Mouse (Mus musculus): ENCODE results near the gene Camkk2. TPM values are rescaled to one million over a fixed set of nuclear protein-coding genes. Genes with fewer than 3 reads are reported as not detected.

The Camkk2 gene
- polyA plus RNA-seq, 1 experiment from 2014 or later, result 27.1 TPM

DNA sequence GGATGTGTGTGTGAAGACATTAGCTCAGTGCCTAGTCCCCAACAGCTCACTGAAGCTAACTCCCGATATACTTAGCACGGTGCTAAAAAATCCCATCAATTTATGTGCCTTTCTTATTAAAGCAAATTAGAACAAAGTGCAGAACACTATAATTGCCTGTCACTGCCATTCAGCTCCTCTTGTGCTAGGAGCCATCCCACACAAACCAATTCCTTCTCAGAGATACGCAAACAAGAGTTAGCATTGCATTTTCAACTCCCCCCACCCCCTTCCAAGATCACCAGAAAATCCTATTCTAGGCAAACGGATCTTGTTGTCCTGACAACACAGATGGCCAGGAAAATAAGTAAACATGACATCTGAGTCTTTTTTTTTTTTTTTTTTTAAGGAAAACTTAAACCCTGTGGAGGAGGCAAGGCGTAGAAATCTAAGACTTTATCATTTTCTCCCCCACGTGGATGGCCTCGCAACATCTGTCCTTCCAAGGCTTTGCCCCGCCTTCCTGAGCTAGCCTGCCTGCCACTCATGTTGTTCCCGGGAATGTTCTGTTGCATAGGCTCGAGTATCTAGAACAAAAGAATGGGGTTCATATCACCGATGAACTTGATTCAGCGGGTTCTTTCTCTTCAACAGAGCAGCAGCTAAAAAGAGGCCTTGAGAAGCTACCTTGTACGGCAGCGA lies 4.7 kb upstream of the Camkk2 start:
- no peak for DNase-seq (ENCODE audit: low spot score)

DNA sequence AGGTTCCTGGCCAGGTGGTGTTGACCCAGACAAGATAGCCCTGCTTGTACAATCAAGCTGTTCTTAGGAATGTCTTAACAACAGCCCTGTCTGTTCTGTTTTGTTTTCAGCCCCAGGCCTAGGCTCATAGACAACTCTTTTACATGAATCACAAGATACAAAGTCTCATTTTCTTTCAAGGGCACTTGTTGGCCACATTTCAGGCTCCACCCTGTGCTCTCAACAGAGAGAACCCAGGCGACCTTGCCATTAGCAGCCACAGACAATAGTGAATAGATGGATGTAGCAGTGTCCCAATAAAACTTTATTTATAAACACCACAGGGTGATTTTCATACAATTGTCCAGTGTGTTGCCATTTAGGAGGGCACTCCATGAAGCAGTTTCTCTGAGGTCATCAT lies 2.9 kb upstream of the Camkk2 start:
- no peak for DNase-seq (ENCODE audit: low spot score)

DNA sequence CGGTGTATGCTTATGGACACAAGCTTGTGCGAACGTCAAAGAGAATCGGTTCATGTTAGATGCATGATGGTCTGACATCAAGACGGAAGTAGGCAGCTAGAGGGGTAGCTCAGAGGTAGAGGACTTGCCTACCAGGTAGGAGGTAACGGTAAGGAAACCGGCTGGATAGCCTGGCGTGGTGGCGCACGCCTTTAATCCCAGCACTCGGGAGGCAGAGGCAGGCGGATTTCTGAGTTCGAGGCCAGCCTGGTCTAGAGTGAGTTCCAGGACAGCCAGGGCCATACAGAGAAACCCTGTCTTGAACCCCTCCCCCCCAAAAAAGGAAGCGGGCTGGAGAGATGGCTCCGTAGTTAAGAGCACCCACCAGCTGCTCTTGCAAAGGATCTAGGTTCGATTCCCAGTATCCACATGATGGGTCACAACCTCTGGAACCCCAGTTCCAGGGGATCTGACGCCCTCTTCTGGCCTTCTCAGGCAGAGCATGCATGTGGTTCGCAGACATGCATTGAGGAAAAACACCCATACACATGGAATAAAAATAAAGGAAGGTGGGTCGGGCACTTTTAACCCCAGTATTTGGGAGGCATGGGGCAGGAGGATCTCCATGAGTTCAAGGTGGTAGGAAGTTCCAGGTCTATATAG lies 1.7 kb upstream of the Camkk2 start:
- no peak for DNase-seq (ENCODE audit: low spot score)

DNA sequence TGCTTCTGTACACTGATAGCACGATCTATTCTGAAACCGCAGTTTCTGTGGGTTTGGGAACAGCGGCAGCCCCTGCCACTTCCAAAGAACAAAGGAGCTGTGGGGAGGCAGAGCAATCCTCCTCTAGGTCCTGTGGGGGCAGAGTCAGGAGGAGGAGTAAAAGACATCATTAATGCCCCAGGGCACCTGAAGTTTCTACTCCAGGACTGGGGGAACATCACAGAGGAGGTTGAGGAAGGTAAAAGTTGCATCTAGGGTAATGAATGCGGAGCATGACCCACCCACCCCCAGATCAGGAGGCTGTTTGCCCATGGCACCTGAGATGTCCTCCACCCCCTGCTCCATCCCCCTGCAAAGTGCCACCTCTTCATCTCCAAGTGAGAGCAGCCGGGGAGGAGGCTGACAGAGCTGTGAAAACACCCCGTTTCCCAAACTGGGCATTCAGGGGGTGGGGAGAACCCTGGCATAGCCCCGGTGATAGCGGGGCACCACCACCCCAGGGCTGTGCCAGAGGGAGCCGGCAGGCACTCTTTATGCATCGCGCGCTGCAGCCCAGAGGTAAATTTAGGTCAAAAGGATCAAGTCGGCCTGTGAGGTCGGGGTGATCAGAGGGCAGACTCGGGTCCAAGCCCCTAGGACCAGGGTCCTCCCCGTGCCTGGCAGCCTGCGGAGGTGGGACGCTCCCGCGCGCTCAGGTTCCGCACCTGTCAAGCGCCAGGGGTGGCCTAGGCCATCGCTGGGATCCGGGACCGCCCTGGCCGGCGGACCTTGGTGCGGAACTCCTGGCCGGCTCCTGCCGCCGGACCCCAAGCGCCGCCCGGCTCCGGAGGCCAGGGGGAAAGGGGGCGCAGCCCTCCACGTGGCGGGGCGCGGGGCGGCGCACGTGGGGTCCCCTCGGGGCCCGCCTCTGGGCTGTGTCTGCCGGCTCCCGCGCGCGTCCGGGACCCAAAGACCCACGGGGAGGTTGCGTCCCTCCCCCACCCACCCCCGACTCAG lies 680 bp downstream of the Camkk2 start:
- peak; percentile 36 for DNase-seq (ENCODE audit: low spot score)

DNA sequence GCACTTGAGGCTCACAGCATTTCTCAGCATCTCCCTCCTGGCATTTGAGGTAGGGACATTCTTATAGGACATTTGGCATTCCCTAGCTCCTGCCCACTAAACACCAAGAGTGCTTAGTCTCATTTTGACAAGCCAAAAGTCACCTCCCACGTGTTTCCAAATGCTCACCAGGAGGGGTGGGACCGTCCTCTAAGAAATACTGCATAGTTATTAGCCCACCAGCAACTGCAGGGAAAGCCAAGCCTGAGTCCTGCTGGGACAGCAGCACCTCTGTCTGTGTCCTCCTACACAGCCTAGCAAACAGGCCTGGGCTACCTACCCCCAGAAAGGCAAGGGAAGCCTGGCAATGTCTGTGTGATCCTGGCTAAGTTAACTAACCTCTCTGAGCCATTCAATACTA lies 1.9 kb downstream of the Camkk2 start:
- no peak for DNase-seq (ENCODE audit: low spot score)

DNA sequence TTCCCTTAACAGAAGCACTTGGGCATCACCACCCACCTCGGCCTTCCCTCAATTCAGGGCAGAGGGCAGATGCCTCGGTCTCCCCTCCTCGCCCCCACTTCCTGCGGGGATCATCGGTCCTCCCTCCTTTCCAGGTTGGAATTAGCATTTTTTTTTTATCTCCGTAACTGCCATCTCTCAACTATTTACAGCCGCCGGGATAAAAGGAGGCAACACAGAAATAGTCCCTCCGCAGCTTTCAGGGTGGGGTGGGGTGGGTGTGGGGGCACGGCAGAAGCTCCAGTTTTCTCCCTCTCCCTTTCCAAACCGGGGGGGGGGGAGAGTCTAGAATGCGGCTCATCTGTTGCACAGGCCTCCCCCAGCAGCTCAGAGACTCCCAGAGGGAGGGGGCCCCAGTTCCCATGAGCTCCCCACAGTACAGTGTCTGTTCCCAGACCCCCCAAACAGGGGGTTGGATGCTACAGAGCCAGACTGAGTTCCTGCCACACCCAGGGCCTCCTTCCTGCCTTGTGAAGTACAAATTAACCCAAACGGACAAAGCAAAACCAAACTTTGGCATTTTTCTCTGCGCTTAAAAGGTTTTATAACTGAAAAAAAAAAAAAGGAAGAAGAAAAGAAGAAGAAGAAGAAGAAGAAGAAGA lies 3.4 kb downstream of the Camkk2 start:
- no peak for DNase-seq (ENCODE audit: low spot score)

DNA sequence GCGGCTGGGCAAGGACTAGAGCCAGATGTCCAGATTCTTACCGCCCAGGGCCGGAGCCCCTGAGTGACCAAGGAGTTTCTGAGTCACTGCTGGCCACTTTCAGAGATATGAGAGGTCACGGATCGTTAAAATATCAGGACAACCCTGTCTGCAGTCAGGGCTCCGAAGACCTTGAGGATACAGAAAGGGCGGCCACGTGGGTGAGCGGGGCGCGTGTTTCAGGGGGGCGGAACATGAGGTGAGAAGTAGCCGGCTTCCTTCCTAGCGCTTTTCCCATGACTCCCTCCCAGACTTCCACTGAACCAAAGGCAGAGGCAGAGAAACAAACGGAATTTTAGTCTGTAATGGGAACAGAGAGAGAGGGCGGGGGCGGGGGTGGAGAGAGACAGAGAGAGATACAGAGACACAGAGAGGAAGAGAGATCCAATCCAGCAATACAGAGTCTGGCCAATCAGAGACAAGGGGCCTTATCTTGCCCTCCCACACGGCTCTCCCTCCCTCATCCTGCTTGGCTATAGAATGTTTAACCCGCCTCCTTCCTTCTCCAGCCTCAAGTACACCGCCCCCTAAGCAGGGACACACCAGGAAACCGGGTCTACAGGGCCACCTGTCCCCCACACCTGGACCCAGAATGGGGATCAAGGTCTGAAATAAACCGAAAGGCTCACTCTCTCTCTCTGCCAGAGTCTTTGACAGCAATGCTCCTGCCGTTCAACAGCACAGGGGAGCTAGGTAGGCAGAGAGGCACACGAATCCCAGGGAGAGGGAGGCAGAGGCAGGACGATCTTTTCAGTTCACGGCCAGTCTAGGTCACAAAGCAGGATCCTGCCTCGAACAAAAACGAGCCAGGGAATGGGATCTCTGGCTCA lies 4.2 kb downstream of the Camkk2 start:
- no peak for DNase-seq (ENCODE audit: low spot score)

DNA sequence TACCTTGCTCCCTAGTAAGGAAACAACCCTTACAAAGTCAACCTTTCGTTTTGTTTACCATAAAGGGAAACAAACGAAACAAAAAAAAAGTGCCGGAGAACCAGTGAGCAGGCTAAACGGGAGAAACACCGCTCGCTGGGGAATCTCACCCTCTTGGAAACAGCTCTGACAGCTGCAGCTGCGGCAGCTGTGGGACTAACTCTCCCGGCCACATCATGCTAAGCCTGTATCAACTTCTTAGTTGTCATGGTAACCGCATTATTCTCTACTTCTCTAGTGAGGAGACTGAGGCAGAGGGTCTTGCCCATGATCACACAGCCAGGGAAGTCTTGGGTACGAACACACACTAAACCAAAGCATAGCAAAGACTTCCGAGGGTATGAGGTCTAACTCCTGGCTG lies 5.5 kb downstream of the Camkk2 start:
- no peak for DNase-seq (ENCODE audit: low spot score)

DNA sequence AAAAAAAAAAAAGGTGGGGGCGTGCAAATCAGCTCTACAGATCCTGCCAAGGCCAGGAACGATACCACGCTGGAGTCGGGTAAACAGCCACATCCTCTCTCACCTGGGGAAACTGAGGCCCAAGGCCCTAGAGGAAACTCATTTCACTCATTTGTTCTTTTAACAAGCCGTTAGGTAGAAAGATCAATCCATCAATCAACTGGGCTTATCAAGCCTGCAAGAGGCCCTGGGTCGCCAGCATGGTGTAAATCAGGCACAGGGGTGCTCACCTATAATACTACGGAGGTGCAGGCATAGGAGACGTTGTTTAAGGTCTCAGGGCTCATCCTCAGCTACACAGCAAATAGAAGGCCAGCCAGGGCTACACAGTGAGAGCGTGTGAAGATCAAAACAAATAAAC lies 7.8 kb downstream of the Camkk2 start:
- no peak for DNase-seq (ENCODE audit: low spot score)

DNA sequence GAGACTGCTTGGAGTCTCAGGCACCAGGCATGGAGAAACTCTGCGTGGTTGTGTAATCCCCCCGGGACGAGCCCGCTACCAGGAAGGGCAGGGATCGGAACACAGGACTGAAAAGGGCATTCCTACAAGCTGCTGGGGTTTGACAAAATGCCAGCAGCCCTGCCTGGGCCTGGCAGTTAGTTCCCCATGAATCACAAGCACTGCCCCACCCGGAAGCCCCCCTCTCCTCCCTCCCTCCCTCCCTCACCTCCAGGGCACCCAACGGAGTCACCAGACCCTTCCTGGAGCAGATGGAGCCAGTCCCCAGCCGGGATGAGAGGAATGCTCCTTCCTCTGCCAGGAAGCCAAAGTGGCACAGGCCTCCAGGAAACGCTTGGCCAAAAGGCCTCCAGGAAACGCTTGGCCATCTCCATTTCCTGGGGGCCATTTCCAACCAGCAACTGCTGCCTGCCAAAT lies 8.4 kb downstream of the Camkk2 start:
- DNase-seq (ENCODE audit: low spot score), result peak; percentile 37

DNA sequence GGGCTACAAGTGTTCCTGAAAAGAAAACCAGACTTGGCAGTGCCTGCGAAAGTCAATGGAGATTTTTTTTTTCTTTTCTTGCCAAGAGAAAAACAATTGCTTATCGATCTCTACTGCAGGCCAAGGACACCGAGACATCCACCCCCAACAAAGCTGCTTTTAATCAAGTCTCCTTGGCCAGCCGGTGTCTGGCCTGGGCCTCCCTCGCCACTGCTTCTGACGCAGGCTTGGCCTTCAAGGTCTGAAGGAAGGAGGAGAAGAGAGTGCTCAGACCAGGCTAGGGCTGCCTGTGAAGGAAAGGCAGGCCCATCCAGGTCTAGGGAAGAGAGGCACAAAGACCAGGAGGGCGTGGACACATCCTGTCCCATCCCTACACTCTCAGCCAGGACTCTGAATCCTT lies 8.9 kb downstream of the Camkk2 start:
- no peak for DNase-seq (ENCODE audit: low spot score)

DNA sequence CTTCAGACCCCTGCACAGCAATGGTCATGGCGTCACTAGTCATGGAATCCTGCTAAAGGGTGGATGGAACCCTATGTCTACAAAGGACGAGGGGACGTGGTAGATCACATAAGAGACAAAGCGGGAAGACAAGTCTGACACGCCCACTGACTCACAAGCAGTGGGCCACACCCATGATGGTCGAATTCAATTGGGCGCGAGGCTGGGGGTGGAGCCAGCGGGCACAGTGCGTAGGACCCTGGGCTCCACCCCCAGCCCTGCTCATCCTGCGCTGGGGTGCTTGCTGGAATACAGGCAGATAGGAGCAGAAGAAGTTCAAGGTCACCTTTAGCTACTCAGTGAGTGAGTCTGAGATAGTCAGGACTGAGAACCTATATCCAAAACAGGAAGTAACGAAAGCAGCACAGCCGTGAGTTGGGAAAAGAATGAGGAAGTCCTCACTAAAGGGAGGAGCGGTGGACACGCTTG lies 10.1 kb downstream of the Camkk2 start:
- peak; percentile 24 for DNase-seq (ENCODE audit: low spot score)

DNA sequence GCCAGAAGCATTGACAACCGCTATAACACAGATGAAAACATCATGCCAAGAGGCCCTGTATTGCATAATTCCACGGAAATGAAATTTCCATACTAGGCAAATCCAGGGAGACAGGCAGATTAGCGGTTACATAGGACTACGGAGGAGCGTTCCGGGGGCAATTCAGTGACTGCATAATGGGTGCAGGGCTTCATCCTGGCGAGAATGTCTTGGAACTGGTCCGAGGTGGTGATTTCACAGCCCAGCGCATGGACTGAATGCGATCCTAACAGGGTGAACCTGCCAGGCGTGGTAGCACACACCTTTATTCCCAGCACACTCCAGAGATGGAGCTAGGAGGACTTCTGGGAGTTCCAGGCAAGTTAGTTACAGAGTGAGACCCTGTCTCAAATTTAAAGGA lies 11.9 kb downstream of the Camkk2 start:
- no peak for DNase-seq (ENCODE audit: low spot score)

DNA sequence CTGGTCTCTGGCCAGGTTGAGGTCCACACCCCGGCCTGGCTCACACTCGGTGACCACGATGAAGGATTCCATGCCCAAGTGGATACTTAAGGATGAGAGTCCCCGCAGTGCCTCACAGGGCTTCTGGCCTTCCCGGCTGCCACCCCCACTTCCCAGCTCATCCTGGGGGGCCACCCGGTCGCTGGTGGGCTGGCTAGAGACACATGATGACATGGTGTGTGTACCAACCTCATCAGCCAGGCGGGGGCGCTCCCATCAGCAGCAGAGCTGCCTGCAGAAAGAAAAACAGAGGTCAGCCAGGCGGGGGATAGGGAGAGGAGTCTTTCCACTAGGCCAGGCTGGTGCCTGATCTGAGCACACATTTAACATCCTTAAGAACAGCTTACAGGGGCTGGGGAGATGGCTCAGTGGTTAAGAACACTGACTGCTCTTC lies 15.2 kb downstream of the Camkk2 start:
- DNase-seq (ENCODE audit: low spot score), result peak; percentile 23

DNA sequence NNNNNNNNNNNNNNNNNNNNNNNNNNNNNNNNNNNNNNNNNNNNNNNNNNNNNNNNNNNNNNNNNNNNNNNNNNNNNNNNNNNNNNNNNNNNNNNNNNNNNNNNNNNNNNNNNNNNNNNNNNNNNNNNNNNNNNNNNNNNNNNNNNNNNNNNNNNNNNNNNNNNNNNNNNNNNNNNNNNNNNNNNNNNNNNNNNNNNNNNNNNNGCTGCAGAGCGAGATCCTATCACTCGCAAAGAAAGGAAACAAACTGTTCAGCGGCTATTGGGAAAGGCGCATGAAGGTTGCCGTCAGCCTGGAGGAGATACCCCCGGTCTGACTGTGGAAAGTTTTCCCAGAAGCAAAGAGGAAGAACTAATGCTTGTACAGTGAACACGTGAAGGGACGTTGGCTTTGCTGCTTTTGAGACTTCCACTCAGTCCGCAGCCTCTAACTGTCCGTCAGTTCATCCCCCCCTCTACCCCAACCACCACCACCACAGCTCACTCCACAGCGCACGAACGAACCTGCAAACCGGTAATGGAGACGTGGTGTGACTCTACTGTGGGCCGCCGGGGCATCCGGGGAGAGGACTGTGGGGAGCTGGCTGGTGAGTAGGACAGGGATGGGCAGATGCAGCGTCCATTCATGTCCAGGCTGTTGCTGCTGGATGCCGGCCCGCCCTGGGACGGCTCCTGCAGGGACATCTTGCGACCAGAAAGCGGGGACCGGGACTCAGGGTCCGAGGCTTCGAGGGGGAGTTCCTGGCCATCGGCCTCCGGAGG lies 15.8 kb downstream of the Camkk2 start:
- no peak for DNase-seq (ENCODE audit: low spot score)

DNA sequence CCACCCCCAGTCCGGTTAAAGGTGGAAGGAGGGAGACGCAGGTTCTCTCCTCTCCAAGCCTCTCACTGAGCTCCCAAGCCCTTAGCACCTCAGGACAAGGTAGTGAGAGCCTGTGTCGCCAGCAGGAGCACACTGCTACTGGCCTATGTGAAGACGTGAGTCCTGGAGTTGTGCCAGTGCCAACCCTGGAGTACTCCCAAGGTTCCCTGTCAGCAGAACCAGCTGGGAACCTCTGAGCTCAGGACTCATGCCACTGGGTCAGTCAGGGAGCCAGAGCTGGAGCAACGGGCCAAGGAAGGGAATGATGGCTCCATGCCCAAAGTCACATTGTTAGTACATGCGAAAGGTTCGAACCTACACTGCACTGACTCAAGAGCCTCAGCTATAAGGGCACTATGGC lies 22.5 kb downstream of the Camkk2 start:
- no peak for DNase-seq (ENCODE audit: low spot score)

DNA sequence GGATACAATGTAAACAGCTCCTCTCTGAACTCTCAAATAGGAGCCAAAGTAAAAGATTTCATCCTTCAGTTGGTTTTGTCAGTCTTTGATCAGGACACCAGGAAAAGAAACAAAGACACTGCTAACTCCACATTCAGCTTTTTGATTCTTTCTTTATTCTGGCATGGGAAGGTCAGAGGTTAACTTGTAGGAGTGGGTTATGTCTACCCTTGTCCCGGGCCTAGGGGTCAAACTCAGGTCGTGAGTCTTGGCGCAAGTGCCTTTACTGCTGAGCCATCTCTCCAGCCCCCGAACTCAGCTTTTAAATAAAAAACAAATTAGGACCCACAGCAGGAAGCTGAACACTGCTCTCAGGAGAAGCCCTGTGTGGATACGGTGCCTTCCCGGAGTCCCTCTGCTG lies 23.1 kb downstream of the Camkk2 start:
- DNase-seq (ENCODE audit: low spot score), result no peak

DNA sequence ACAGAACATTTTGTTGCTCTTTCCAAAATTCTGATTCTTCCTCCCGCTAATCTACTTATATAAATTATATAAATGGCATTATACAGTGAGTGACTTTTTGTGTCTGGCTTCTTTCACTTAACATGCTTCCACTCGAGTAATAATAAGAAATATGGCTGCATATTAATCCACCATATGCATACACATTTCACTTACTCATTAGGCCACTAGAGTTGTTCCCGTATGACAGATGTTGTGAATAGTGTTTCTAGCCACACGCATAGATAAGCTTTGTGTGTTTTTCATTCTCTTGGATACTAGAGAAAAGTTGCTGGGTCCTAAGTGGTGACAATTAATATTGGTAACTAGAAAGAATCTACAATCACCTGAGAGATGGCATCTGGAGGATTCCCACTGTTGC lies 23.6 kb downstream of the Camkk2 start:
- DNase-seq (ENCODE audit: low spot score), result no peak

DNA sequence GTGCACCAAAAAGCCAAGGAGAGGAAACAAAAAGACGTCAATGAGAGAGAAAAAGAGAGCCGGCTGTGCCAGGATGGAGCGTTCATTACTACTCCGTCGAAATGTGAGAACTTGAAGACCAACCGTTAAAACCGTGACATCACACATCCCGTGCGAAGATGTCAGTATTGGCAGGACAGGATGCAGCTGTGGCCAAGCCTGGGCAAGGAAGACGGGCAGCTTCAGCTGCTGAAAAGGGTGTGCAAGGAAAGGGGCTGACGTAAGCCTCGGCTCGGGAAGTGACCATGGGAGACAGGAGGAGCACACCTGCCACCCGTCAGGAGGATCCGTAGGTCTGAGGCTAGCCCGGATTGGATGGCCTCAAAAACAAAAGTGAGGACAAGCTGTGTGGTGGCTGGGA lies 24.7 kb downstream of the Camkk2 start:
- DNase-seq (ENCODE audit: low spot score), result peak; percentile 57

DNA sequence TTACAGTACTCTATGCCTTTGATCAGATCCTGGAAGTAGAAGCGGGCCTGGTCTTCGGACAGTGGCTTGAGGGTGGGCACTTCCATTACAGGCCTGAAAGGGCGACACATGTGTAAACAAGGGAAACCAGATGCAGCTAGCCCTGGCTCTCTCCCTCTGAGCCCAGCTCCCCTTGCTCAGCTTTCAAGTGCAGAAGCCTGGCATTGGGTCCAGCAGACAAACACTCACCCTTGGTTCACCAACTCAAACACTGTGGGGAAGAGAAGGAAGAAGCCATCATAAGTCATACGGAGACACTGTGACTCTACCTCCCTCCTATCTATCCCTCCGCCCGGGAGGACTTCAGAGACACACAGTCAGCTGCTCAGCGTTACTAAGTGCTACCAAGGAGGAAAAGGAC lies 31.3 kb downstream of the Camkk2 start:
- no peak for DNase-seq (ENCODE audit: low spot score)

Measured in thymus, postnatal 0 days (tissue).